Mouse (Mus musculus): Measurements from ENCODE around the gene Nipbl. TPM values are rescaled to one million over a fixed set of nuclear protein-coding genes. Genes with fewer than 3 reads are reported as not detected.
"Not testable (repeated sequence)": the region's sequence is repeated elsewhere in the genome, so short reads cannot be mapped to it uniquely, and the experiment has no call there.

Gene Nipbl
- 1.3 and 2.9 TPM in 2 replicates for polyA plus RNA-seq (2012; rRNA removed)

GRCm38 (mm10) chr15:8443926-8444889 is at the start of gene Nipbl:
Gene Nipbl (minus strand): TSS chr15:8444463.
- TF ChIP-seq POLR2A (IDR thresholded peaks at IDR 0.05; ENCODE audit: low read depth, low read length) (peak; percentile 26; the same call in 1 of the 2 replicates), CTCF (IDR thresholded peaks at IDR 0.05; ENCODE audit: extremely low read depth, insufficient read length, insufficient replicate concordance, low read depth, low read length) (no peak)
- Histone ChIP-seq H3K27ac (ENCODE audit: insufficient read depth, low read depth, low read length) (peak within 1 kb of the TSS; percentile 94), H3K27me3 (ENCODE audit: control insufficient read depth, insufficient read depth, low read length) (no peaks in the 10 kb centered on the region), H3K4me3 (ENCODE audit: low read depth, low read length) (peak within 1 kb of the TSS; percentile 88), H3K4me1 (ENCODE audit: control insufficient read depth, insufficient read depth, insufficient read length, low read length) (peaks cover 4% of the 10 kb centered on the region; the same call in 1 of the 2 replicates), H3K36me3 (ENCODE audit: control insufficient read depth, insufficient read depth, low read length) (no peaks in the 10 kb centered on the region)
- under 1% methylated on average over 89 of the region's 102 CpGs for WGBS

DNA sequence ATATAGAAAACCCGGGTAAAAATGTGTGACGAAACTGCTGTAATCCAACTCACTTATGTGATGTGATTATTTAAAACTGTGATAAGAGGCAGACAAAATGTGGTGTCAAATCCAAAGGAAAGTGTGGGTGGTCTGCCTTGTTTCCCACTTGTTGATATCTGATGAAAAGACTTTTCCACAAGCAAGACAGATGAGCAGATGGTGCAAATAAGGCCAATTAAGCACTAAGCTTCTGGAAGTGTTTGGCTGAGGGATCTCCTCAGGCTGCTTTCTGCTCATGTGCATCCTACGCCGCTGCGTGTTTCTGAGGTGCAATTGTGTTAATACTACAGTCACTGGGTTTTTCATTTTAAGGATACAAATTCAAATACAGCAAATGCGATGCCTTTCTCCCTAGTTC is 41.0 kb upstream of the Nipbl start:
- Histone ChIP-seq H3K27ac (ENCODE audit: insufficient read depth, low read depth, low read length) (no peak overlapping the region), H3K4me1 (ENCODE audit: control insufficient read depth, insufficient read depth, insufficient read length, low read length) (no peaks in the 10 kb centered on the region), H3K36me3 (ENCODE audit: control insufficient read depth, insufficient read depth, low read length) (no peaks in the 10 kb centered on the region), H3K27me3 (ENCODE audit: control insufficient read depth, insufficient read depth, low read length) (no peaks in the 10 kb centered on the region), H3K4me3 (ENCODE audit: low read depth, low read length) (no peak overlapping the region)
- WGBS: 86% methylated on average over 6 of the region's 6 CpGs
- TF ChIP-seq CTCF (IDR thresholded peaks at IDR 0.05; ENCODE audit: extremely low read depth, insufficient read length, insufficient replicate concordance, low read depth, low read length): no peak
- TF ChIP-seq POLR2A (IDR thresholded peaks at IDR 0.05; ENCODE audit: low read depth, low read length): no peak

- no peak for TF ChIP-seq POLR2A (IDR thresholded peaks at IDR 0.05; ENCODE audit: low read depth, low read length)
- TF ChIP-seq CTCF (IDR thresholded peaks at IDR 0.05; ENCODE audit: extremely low read depth, insufficient read length, insufficient replicate concordance, low read depth, low read length): no peak
- peaks cover 5% of the 10 kb centered on the region; the same call in 1 of the 2 replicates for H3K4me1 ChIP-seq (ENCODE audit: control insufficient read depth, insufficient read depth, insufficient read length, low read length)
These were observed 24.8 kb upstream of the Nipbl start for GRCm38 (mm10) chr15:8469006-8469575.

DNA sequence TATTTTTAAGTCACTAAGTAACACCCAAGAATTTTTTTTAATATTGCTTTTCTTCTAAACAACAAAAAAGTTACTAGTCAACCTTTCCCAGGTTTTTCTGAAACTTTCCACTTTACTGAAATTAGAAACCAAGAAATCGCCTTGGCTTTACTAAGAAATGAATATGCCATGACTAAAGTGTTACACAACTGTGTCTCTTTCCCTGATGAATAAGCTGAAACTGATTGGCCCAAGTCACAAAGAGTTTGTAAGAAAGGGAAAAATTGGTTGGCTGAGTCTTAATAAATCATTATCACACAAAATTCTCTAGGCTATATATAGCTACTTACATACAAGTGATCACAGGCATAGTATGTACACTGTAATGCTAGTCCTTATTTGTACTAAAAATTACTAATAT is 19.3 kb upstream of the Nipbl start:
- Histone ChIP-seq H3K27me3 (ENCODE audit: control insufficient read depth, insufficient read depth, low read length) (no peaks in the 10 kb centered on the region), H3K4me1 (ENCODE audit: control insufficient read depth, insufficient read depth, insufficient read length, low read length) (peaks cover 7% of the 10 kb centered on the region; the same call in 1 of the 2 replicates)
- 91% methylated on average over 1 of the region's 1 CpGs for WGBS

More at GRCm38 (mm10) chr15:8469006-8469575, 24.8 kb upstream of the Nipbl start:
- Histone ChIP-seq H3K4me3 (ENCODE audit: low read depth, low read length) (no peak overlapping the region), H3K36me3 (ENCODE audit: control insufficient read depth, insufficient read depth, low read length) (no peaks in the 10 kb centered on the region), H3K27ac (ENCODE audit: insufficient read depth, low read depth, low read length) (peak overlapping the region; percentile 93), H3K27me3 (ENCODE audit: control insufficient read depth, insufficient read depth, low read length) (no peaks in the 10 kb centered on the region)
- WGBS: 18% methylated on average over 4 of the region's 4 CpGs

DNA sequence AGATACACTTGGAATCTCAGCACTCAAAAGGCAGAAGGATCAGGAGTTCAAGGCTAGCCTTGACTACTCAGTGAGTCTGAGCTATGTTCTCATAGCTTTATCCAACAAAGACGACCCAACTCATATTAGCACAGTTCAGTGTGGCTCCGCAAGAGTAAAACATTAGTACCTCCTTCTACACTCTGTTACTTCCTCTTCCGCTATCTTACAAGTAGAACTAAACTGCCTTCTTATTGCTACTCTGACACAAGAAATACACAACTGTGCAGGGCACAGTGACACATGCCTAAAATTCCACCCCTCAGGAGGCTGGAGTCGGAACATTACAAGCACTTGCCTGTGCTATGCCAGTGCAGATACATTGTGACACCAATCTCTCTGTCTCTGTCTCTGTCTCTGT is 18.5 kb upstream of the Nipbl start:
- Histone ChIP-seq H3K4me3 (ENCODE audit: low read depth, low read length) (no peak overlapping the region), H3K36me3 (ENCODE audit: control insufficient read depth, insufficient read depth, low read length) (no peaks in the 10 kb centered on the region), H3K27me3 (ENCODE audit: control insufficient read depth, insufficient read depth, low read length) (no peaks in the 10 kb centered on the region), H3K4me1 (ENCODE audit: control insufficient read depth, insufficient read depth, insufficient read length, low read length) (peaks cover 4% of the 10 kb centered on the region; the same call in 1 of the 2 replicates), H3K27ac (ENCODE audit: insufficient read depth, low read depth, low read length) (no peak overlapping the region)
- no peak for TF ChIP-seq CTCF (IDR thresholded peaks at IDR 0.05; ENCODE audit: extremely low read depth, insufficient read length, insufficient replicate concordance, low read depth, low read length)
- TF ChIP-seq POLR2A (IDR thresholded peaks at IDR 0.05; ENCODE audit: low read depth, low read length): no peak
- 87% methylated on average over 4 of the region's 4 CpGs for WGBS

More for the DNA sequence above, 19.3 kb upstream of the Nipbl start:
- Histone ChIP-seq H3K4me3 (ENCODE audit: low read depth, low read length) (no peak overlapping the region), H3K36me3 (ENCODE audit: control insufficient read depth, insufficient read depth, low read length) (no peaks in the 10 kb centered on the region), H3K27ac (ENCODE audit: insufficient read depth, low read depth, low read length) (no peak overlapping the region)
- TF ChIP-seq POLR2A (IDR thresholded peaks at IDR 0.05; ENCODE audit: low read depth, low read length) (no peak), CTCF (IDR thresholded peaks at IDR 0.05; ENCODE audit: extremely low read depth, insufficient read length, insufficient replicate concordance, low read depth, low read length) (no peak)

DNA sequence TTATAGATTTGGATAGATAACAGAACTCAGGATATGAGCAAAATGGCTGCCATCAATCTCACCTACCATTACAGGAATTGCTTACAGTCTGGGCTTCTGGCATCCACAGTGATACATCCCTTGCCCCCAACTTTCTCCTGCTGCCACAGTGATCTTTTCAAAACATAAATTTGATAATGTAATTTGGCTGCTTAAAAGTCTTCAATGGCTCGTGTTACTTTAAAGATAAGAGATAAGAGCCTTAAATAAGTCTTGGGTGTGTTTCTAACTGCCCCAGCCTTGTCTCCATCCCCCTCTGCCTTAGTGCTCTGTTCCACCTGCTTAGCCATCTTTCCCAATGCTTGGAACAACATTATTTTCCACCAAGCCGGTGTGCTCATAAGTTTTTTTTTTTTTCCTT is 16.6 kb upstream of the Nipbl start:
- WGBS: 41% methylated on average over 2 of the region's 2 CpGs
- H3K36me3 ChIP-seq (ENCODE audit: control insufficient read depth, insufficient read depth, low read length): no peaks in the 10 kb centered on the region
- H3K27ac ChIP-seq (ENCODE audit: insufficient read depth, low read depth, low read length): no peak overlapping the region
- no peaks in the 10 kb centered on the region for H3K27me3 ChIP-seq (ENCODE audit: control insufficient read depth, insufficient read depth, low read length)
- no peak for TF ChIP-seq CTCF (IDR thresholded peaks at IDR 0.05; ENCODE audit: extremely low read depth, insufficient read length, insufficient replicate concordance, low read depth, low read length)
- no peak for TF ChIP-seq POLR2A (IDR thresholded peaks at IDR 0.05; ENCODE audit: low read depth, low read length)
- H3K4me3 ChIP-seq (ENCODE audit: low read depth, low read length): no peak overlapping the region
- peaks cover 4% of the 10 kb centered on the region; the same call in 1 of the 2 replicates for H3K4me1 ChIP-seq (ENCODE audit: control insufficient read depth, insufficient read depth, insufficient read length, low read length)

DNA sequence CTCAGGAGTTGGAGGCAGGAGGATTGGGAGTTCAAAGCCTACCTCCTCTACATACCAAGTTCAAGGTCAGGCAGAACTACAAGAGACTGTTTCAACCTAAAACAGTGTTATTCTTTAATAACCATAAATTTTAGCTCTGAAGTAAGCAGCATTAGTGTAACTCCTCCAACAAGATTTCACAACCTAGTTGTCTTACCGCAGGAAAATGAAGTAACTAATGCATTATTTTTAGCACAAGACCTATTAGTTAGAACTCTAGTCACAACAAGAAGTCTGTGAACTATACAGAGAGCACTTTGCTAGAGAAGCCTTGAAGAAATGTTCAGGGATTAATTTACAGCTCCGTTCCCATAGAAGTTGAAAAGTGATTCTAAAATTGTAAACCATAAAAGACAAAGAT is 15.7 kb upstream of the Nipbl start:
- WGBS: 88% methylated on average over 2 of the region's 2 CpGs
- Histone ChIP-seq H3K4me3 (ENCODE audit: low read depth, low read length) (no peak overlapping the region), H3K27me3 (ENCODE audit: control insufficient read depth, insufficient read depth, low read length) (no peaks in the 10 kb centered on the region), H3K27ac (ENCODE audit: insufficient read depth, low read depth, low read length) (no peak overlapping the region), H3K36me3 (ENCODE audit: control insufficient read depth, insufficient read depth, low read length) (no peaks in the 10 kb centered on the region), H3K4me1 (ENCODE audit: control insufficient read depth, insufficient read depth, insufficient read length, low read length) (peaks cover 4% of the 10 kb centered on the region; the same call in 1 of the 2 replicates)
- TF ChIP-seq POLR2A (IDR thresholded peaks at IDR 0.05; ENCODE audit: low read depth, low read length) (no peak), CTCF (IDR thresholded peaks at IDR 0.05; ENCODE audit: extremely low read depth, insufficient read length, insufficient replicate concordance, low read depth, low read length) (no peak)

GRCm38 (mm10) chr15:8456223-8456622 is 12.0 kb upstream of the Nipbl start:
- not testable (repeated sequence) for H3K36me3 ChIP-seq (ENCODE audit: control insufficient read depth, insufficient read depth, low read length); H3K4me3 ChIP-seq (ENCODE audit: low read depth, low read length)

More at GRCm38 (mm10) chr15:8456223-8456622, 12.0 kb upstream of the Nipbl start:
- H3K27ac ChIP-seq (ENCODE audit: insufficient read depth, low read depth, low read length); H3K27me3 ChIP-seq (ENCODE audit: control insufficient read depth, insufficient read depth, low read length); H3K4me1 ChIP-seq (ENCODE audit: control insufficient read depth, insufficient read depth, insufficient read length, low read length): not testable (repeated sequence)
- WGBS: 47% methylated on average over 2 of the region's 2 CpGs

Data from small intestine, adult 2 months (tissue).